Mouse (Mus musculus) cerebellum, postnatal 4 days (tissue): ENCODE measurements around the gene Pgls.

Source experiments
- DNase-seq, 2 experiments: peaks; one replicate each; pipeline ENCODE4 v3.0.0; 2022; ENCODE audit warnings: low spot score in 2 of 2, mixed read lengths in 1 of 2

The Pgls gene

DNA sequence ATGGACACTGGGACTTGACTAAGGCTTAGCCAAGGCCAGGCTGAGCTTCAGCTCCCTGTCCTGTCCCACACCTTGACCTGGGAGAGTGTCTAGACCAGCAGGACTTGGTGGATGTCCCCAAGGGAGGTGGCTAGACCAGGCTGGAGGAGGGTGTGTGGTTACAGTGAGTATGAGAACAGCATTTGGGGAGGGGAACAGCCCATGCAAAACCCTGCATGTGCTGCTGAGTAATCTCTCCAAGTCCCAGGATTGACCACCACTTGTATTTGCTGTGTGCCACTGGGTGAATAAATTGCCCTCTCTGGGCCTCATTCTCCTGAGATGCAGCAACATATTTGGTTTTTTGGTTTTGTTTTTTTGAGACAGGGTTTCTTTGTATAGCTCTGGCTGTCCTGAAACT lies 6.4 kb downstream of the Pgls start:
- DNase-seq, result no peak

DNA sequence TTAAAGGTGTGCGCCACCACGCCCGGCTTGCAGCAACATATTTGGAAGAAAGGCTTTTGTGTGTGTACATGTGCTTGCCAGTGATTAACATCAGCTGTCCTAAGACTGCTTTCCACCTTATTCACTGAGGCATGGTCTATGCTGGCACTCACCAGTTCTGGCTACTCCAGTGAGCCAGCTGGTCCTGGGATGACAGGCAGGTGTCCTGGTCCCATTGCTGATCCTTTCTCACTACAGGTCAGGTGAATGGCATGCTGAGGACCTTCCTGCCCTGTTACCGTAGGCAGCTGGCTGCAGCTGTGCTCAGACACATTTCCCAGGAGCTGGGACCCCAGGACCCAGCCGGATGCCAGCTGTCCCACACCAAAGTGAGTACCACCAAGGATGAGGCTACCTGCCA lies 6.9 kb downstream of the Pgls start:
- DNase-seq, result no peak

DNA sequence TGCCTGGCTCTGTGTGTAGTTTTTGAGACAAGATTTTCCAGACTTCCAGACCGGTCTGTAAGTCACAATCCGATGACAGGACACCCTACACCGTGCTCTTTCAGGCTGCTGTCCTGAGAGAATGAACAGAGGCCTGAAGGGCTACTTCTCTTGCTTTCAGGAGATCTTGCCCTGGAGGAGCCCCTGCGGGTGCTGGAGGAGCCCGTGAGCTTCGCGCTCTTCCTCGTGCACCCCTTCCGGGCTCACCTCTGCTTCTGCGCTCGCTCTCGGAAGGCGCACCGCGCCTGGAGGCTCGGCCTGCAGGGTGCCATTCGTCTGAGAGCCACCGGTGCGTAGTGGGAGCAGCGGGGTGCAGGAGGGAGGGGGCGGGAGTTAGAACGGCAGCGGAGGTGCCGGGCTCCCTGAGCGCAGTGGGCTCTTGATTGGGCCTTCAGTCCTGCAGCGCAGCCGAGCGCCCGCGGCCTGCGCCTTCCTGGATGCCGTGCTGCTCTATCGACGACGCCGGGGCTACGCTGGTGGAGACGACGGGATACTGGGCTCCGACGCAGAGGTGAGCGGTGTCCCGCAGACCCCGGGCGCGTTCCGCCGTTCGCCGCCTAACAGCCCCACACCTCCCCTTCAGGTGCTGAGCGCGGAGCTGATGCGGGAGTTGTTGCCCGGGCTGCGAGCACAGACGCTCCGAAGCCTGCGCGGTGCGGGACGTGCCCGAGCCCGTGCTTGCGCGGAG lies 10.1 kb downstream of the Pgls start:
- peak in 1 of 2 experiments; percentile 17 for DNase-seq

DNA sequence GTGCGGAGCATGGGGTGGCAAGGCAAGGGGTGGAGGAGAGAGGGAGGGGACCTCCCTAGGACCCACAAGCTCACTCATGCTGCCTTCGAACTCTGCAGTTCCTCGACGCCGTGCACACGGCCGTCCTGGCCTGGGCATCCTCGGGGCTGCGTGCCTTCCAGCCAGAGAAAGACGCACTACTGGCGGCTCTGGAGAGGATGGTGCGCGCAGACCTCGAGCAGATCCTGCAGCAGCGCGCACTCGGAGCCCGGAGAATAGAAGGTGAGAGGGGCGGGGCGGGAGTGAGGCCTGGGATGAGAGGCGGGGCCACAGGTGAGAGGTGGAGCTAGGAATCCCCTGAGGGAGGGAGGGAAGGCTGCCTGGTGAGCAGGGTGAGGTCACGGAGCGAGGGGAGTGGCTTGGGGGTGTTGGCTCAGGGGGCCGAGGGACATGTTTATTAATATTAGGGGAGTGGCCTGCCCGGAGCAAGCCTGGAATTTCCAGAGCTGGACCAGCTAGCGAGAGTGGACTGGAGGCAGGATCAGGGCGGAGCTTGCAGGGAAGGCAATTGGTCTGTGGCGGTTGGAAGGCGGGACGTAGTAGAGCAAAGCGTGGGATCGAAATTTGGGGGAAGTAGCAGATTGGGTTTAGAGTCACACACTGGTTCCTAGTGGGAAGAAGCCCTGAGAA lies 10.8 kb downstream of the Pgls start:
- DNase-seq, result no peak

DNA sequence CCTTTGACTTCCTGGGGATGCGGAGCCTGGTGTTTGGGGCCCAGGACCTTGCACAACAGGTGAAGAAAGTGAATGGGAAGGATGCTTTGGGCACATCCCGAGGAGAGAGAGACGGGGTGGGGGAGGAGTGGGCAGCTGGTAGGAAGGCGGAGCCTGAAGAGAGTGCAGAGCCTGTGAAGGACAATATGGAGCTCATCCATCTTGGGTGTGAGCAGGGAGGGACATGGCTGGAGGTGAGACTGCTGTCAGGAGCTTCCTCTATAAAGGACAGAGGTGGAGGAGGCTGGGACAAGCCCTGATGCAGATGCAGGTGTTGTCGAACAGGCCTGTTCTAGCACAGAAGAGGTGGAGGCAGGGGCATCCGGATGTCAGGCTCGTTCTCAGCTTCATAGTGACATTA lies 12.0 kb downstream of the Pgls start:
- DNase-seq, result no peak

DNA sequence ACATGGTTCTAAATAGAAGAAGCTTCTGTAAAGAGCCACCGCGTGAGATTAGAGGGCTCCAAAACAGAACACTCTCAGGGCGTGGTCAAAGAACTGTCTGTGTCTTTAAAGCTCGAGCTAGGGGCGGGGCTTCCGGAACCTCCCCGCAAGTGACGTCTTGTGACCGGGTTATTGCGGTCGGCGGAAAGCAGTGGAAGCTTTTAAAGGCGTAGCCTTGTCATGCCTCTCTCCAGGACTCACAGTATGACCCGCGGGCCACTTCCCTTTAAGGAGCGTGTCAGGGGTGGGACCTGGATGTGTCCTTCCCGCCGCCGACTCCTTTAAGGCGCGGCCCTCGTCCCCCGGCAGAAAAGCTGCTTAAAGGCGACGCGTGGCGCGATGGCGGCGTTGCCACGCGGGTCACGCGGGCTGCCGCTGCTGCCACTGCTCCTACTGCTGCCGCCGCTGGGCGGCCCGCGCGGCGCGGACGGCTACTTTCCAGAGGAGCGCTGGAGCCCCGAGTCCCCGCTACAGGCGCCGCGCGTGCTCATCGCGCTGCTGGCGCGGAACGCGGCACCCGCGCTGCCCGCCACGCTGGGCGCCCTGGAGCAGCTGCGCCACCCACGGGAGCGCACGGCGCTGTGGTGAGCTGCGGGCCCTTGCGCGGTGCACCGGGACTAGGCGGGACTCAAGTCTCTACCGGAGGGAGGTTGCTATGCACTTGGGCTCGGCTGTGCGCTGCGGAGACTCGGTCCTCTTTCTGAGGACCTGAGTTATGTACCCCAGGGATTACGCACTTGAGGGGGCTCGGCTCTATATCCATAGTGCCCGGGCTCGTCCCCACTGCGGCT lies 19.1 kb downstream of the Pgls start, which contains the start of gene Colgalt1:
Colgalt1 (plus strand) TSS at position 177 of the 830 bp plus-strand sequence.
- peak; percentile 76 to 92 for DNase-seq

DNA sequence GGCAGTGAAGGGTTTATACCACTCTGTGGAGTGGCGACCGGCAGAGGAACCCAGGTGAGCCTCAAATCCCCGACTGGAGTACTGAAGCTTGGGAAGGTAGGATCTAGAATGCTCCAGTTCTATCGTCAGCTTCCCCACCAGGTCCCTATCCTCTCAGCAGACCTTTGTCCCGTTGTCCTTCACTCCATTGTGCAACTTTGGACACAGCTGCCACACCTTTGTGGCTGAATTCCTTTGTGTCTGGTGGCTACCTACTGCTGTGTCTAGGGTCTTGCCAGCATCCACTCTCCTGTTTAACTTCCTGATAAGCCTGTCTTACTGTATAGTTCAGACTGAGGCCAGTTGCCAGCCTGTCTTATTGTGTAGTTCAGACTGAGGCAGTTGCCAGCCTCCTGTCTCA lies 20.2 kb downstream of the Pgls start:
- no peak for DNase-seq

DNA sequence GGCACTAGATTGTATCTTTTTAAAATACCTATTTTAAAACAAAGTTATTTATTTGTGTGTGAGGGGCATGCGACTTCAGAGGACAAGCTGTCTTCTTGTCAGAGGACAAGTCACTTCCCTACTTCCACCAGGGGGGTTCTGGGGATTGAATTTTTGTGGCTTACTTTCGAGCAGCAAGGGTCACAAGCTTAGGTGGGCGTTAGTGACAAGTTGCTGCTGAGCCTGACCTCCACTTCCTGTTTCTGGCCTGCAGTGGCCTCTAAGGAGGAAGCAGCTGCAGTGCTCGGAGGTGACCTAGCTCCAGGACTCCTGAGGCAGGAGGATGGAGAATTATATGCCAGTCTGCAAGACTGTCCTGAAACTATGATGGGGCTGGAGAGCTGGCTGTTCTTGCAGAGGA lies 21.4 kb downstream of the Pgls start:
- DNase-seq, result no peak

DNA sequence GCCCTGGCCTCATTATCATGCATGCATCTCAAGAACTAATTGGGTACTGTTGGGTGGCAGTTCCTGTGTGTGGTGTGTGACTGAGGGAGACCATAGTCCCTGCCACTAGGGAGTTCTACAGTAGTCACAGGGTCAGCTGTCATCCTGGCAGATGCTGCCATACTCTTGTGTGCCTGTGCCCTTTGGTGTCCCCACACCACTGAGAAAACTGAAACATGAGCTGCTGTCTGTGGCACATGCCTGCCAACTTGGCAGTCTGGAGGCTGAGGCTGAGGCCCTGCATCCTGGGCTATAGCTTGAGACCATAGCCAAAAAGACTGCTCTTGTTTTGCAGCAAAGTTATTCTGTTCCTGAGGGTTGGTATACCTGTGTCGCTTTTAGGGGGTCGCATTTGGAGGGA lies 27.8 kb downstream of the Pgls start:
- no peak for DNase-seq

DNA sequence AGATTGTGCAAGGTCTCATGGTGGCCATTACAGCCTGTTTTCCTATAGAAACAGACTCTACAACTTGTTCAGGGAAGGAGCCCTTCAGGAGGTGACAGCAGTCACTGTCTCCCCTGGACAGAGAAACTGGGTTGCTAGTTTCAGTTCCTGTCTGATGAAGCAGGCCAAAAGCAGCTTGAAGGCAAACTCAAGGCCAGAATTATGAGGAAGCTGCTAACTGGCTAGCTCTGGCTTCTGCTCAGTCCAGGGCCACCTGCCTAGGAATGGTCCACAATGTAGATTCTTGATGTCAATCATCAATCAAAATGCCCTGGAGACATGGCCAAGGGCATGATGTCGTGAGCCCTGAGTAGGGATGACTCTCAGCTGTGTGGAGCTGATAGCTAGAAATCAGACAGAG lies 33.1 kb downstream of the Pgls start:
- no peak for DNase-seq

DNA sequence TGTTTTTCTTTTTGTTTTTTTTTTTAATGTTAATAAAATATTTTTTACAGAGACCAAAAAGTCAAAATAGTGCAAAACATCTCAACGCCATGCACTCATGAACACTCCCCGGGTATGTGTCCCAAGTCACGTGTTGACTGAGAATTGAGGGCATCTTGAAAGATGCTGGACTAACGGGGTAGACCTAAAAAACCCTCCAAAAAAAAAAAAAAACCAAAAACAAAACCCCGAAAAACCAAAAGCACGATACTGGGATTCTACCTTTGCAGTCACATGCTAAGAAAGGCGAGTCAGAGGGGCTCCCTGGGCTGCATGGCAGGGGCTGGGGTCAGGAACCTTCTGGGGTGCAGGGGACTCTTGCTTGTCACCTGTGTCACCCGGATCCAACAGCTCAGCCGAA lies 34.8 kb downstream of the Pgls start:
- no peak for DNase-seq

DNA sequence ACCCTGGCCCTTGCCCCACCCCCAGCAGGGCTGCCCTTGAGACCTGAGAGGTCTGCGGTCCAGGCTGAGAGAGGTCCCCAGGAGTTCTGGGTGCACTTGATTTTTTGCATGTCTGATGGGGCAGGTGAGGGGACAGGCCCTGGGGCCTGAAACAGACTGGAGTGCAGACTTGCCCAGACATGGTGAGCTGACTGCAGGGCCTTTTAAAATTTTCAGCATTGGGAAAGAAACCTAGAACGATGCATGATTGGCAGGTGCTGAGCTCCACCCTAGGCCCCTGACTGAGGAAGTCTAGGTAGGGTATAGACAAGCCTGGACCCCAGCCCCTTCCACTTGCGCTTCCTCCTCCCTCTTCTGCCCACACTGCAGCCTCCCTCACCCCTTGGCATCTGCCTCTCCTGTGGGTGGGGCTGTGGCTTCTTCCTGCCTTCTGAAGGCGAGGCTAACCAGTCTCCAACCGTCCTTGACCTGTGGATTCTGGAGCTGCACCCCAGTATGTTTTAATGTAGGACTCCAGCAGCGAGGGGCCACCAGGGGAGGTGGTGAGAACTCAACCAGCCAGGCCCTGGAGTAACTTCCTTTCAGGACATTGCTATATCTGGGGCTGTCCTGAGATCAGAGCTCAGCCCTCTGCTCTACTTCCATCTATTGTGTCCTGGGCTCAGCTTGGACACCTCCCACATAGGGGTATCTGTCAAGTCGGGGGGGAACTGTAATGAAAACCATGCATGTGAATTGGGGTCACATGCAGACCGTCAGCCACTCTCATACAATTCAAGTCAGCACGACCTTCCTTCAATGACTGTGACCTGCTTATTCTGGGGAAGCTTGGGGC lies 35.5 kb downstream of the Pgls start:
- no peak for DNase-seq

DNA sequence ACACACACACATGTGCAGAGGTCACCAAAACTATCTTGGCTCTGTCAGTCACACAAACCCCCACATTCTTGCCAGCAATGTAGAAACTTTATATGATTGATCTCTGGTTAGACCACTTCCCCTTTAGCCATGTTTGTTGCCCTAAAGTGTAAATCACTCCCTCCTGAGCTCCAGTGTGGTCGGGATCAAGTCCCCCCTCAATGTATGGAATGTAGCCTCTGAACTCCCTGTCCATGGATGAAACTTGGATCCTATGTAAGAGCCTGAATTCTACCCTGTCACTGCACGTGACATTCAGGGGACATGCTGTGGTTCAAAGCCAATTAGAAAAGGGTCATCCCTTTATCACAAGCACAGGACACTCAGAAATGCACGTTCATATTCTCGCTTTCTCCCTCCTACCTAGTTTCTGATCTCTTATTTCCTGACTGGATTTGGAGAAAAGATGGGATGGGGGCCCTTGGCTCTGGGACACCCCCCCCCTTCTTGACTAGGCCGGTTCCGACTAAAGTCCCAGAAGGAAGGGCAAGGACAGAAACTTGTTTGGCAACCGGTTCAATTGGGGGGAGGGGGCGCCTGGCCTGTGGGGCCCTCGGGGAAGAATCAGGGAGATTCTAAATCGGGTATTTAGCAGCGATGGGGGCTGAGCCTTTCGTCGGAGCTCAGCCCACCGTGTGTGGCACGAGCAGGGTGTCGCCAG lies 36.6 kb downstream of the Pgls start:
- no peak for DNase-seq

DNA sequence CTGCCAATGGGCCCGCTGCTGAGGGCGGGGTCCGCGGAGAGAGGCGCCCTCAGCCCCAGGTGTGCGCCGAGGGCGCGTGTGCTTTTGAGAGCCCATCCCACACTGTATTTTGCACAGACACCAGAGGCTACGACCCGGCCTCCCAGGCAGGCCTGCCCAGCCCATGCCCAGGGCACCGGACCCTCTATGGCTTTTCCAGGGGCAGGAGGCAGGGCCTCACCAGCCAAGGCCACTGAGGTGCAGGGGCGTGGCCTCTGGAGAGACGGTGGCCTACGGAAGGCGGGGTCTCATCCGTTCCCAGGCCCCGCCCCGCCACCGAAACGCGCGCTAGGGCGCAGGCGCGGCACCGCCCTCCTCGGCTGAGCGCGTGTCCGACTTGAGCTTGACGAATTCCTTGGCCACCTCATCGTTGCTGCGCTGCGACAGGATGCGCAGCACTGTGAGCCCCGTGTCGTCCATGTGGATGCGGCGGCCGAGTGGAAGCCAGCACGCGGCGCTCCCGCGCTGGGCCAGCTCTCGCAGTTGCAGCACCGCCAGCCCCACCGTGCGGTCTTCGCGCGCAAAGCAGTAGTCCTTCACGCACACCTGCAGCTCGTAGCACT lies 37.2 kb downstream of the Pgls start:
- peak; percentile 87 to 94 for DNase-seq

DNA sequence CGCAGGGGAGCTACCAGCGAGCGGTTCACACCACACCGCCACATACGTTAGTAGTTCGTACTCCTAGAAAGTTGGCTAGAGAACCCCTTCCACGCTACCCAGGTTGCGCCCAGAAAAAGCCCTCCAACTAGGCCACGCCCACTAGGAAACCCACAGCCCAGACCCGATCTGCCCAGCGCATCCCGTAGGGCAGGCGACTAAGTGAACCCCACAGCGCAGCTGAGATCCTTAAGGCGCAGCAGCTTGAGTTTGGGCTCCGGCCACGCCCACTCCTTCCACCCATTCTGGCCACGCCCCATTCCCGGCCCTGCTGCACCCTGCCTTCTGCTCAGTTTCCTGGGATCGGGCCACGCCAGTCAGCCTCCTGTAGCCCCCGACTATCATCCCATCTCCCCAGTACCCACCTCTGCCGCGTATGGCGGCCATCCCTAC lies 37.8 kb downstream of the Pgls start:
- peak in 1 of 2 experiments; percentile 40 for DNase-seq

DNA sequence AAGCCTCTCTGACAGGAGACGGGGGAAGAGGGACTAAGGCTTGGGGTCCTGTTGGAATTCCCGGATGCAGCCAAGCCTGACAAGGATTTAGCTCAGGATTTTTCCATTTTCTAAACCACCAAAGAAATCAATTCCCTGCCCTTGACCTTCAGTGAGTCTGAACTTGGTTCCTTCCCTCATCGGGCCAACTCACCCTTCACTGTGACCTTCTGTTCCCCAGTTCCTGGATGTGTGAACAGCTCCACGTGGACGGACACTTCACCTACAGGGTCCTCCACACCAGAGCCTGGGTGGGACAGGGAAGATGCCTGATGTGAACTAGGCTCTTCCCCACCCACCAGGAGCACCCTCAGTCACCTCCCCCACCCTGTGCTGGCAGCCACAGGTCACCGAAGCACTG lies 38.8 kb downstream of the Pgls start:
- DNase-seq, result no peak

DNA sequence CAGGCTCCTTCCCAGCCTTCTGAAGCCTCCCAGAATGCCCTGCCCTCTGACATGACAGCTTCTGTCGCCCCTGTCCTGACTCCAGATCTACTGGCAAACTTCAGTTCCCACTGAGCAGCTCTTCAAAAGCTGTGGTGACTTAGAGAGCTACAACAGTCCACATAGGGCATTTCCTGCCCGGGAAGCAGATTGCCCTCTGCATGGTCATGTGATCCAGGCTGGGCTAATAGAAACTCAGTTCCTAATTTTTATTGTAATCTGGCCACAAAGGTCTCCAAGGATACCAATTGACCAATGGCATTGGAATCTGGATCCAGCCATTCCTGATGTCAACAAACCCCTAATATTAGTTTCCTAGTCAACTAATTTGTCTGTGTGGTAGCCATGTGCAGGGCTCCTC lies 39.9 kb downstream of the Pgls start:
- DNase-seq, result no peak

DNA sequence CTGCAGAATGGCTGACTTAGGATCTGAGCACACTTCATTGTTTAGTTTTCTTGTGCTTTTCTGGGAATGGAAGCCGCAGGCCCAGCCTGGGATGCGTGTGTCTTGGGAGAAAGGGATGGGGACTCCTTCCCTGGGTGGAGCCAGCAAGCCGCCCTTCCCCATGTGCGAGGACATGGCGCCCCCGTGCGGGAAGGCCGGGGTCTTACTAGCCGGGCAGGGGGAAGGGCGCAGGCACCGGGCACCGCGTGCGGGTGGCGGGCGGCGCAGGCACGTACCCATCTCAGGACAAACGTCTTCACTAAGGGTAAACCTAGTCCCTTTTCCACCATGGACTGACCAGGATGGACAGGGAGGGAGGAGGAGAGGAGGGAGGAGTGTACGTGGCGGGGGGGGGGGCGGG lies 41.2 kb downstream of the Pgls start:
- DNase-seq, result peak in 1 of 2 experiments; percentile 42

DNA sequence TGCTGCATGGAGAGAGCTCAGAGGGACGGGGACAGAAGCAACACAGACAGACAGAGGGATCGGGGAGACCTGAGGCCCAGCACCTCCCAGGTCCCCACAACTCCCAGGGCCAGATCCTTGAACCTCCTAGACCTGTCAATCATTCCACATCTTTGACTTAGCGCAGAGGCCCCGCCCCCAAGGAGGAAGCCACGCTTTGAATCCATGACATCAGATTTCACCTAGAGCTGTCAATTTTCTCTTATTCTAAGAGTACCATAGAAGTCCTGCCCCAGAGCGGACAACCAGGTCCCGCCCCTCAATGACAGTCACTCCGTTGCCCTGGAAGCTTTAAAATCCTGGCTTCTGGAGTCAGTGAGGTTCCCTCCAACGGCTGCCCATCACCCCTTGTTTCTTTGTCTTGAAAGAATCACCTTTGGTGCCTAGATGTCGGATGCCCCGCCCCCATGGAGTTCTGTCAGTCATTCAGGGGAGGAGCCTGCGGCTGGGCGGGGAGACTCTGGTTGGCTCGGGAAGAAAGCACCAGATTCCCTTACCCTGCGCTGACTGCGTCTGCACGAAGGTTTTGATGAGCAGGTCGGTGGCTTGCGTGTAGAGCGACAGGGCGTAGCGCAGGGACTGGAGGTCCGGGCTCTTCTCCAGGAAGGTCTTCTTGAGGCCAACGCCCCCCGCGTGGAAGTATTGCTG lies 42.1 kb downstream of the Pgls start:
- peak in 1 of 2 experiments; percentile 45 for DNase-seq
